8 mouse cellular contexts compared by ENCODE assay signal in the genomic region with DNA sequence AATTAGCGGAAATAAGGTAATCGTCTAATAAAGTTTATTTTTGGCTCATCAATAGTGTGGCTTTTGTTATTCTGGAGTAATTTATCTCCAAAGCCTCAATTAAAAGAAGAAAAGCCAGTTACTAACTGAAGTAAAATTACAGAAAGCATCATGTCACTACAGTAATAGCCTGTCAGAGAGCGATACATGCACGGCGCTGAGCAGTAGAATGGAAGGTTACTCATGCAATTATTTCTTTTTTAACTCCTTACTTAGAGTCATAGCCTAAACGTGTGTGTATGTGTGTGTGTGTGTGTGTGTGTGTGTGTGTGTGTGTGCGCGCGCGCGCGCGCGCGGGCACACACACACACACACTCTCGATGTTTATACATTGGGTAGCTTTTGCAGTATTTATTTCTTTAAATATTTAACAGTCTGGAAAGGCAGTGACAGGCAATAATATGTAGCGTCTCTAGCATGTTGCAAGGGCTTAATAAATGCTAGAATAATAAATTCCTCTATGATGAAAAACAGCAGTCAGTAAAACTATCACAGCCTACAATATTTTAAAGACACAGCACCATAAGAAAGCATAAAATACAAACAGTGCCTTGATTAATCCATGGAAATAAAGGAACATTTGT. TPM values are rescaled to one million over a fixed set of nuclear protein-coding genes. Genes with fewer than 3 reads are reported as not detected.
DNase-seq lines count a peak whose midpoint lies in the region; ATAC-seq lines count a peak whose summit lies in the region.

No protein-coding gene starts in this region.

- WGBS in kidney, embryonic 16.5 days: 4% methylated on average over 17 of the region's 17 CpGs
- 14% methylated on average over 17 of the region's 17 CpGs for WGBS in forebrain, embryonic 11.5 days
- 23% methylated on average over 17 of the region's 17 CpGs for WGBS in limb, embryonic 10.5 days
- 10% methylated on average over 17 of the region's 17 CpGs for WGBS in neural tube, embryonic 11.5 days

- peaks cover 10% of the 10 kb centered on the region for H3K27me3 ChIP-seq in kidney, embryonic 16.5 days (ENCODE audit: insufficient read depth, low read length)
- H3K27me3 ChIP-seq in forebrain, embryonic 11.5 days (ENCODE audit: control insufficient read depth, insufficient read depth, low read length): no peaks in the 10 kb centered on the region; the same call in 1 of the 2 replicates
- no peaks in the 10 kb centered on the region for H3K27me3 ChIP-seq in limb, embryonic 10.5 days (ENCODE audit: low read depth, poor library complexity, severe bottlenecking)
- no peaks in the 10 kb centered on the region for H3K27me3 ChIP-seq in neural tube, embryonic 11.5 days (ENCODE audit: control insufficient read depth, insufficient read depth, low read length)

- H3K4me1 ChIP-seq in kidney, embryonic 16.5 days (ENCODE audit: insufficient read depth, low read length): peaks cover 34% of the 10 kb centered on the region
- H3K4me1 ChIP-seq in forebrain, embryonic 11.5 days (replicated peaks; ENCODE audit: control insufficient read depth, insufficient read depth, low read length): peaks cover 25% of the 10 kb centered on the region
- H3K4me1 ChIP-seq in limb, embryonic 10.5 days: peaks cover 44% of the 10 kb centered on the region
- H3K4me1 ChIP-seq in neural tube, embryonic 11.5 days (ENCODE audit: control insufficient read depth, insufficient read depth, low read length): peaks cover 22% of the 10 kb centered on the region

- no peak overlapping the region for H3K9ac ChIP-seq in kidney, embryonic 16.5 days (replicated peaks; ENCODE audit: low read length)
- no peak overlapping the region for H3K9ac ChIP-seq in forebrain, embryonic 11.5 days (ENCODE audit: low read length)
- H3K9ac ChIP-seq in neural tube, embryonic 11.5 days (ENCODE audit: low read length): no peak overlapping the region

- no peak for ATAC-seq in kidney, embryonic 16.5 days (ENCODE audit: low FRiP score, low TSS enrichment)
- no peak for ATAC-seq in forebrain, embryonic 11.5 days (replicated peaks; ENCODE audit: low FRiP score)
- no peak for ATAC-seq in neural tube, embryonic 11.5 days (ENCODE audit: insufficient read depth, low FRiP score, low TSS enrichment)

- peak overlapping the region; percentile 36 for H3K4me3 ChIP-seq in kidney, embryonic 16.5 days (ENCODE audit: low read length)
- H3K4me3 ChIP-seq in forebrain, embryonic 11.5 days (ENCODE audit: low read depth, low read length): peak overlapping the region; percentile 72
- peak overlapping the region; percentile 91 for H3K4me3 ChIP-seq in limb, embryonic 10.5 days
- H3K4me3 ChIP-seq in neural tube, embryonic 11.5 days (ENCODE audit: low read depth, low read length): 0 out of 2 replicates have a peak overlapping the region, but pooled peaks have one; percentile 63

- H3K27ac ChIP-seq in kidney, embryonic 16.5 days (ENCODE audit: low read length): no peak overlapping the region
- no peak overlapping the region for H3K27ac ChIP-seq in forebrain, embryonic 11.5 days (ENCODE audit: low read depth, low read length)
- H3K27ac ChIP-seq in limb, embryonic 10.5 days: no peak overlapping the region
- H3K27ac ChIP-seq in neural tube, embryonic 11.5 days (ENCODE audit: low read depth, low read length): no peak overlapping the region

- H3K4me2 ChIP-seq in kidney, embryonic 16.5 days (replicated peaks; ENCODE audit: low read depth, low read length): peak overlapping the region; percentile 92
- H3K4me2 ChIP-seq in forebrain, embryonic 11.5 days (ENCODE audit: low read depth, low read length, severe bottlenecking): peak overlapping the region; percentile 48
- peak overlapping the region; percentile 63 for H3K4me2 ChIP-seq in neural tube, embryonic 11.5 days (ENCODE audit: low read depth)

- DNase-seq in kidney, postnatal 10 days: no peak
- DNase-seq in forebrain, embryonic 11.5 days (ENCODE audit: low spot score): no peak
- no peak for DNase-seq in limb, embryonic 10.5 days (ENCODE audit: low spot score)
- DNase-seq in neural tube, embryonic 11.5 days (ENCODE audit: low spot score): peak; percentile 15
- DNase-seq in layer of hippocampus, adult 11-12 months (ENCODE audit: low spot score): no peak
- no peak for DNase-seq in adrenal gland, adult 18-20 months (ENCODE audit: low spot score in 2 of 2)
- no peak for DNase-seq in gastrocnemius, postnatal 36 days

- H3K36me3 ChIP-seq in kidney, embryonic 16.5 days (ENCODE audit: insufficient read depth, low read length): no peaks in the 10 kb centered on the region
- no peaks in the 10 kb centered on the region for H3K36me3 ChIP-seq in forebrain, embryonic 11.5 days (ENCODE audit: control insufficient read depth, insufficient read depth, low read length)
- H3K36me3 ChIP-seq in limb, embryonic 10.5 days: no peaks in the 10 kb centered on the region
- no peaks in the 10 kb centered on the region for H3K36me3 ChIP-seq in neural tube, embryonic 11.5 days (ENCODE audit: control insufficient read depth, insufficient read depth, low read length)

- intact Hi-C loops in gastrocnemius, postnatal 36 days (cut with DNase I): no loop called here

- H3K9me3 ChIP-seq in kidney, embryonic 16.5 days (ENCODE audit: low read length): no peaks in the 10 kb centered on the region
- no peaks in the 10 kb centered on the region for H3K9me3 ChIP-seq in forebrain, embryonic 11.5 days (ENCODE audit: control insufficient read depth, low read length)
- H3K9me3 ChIP-seq in limb, embryonic 10.5 days (replicated peaks): no peaks in the 10 kb centered on the region
- no peaks in the 10 kb centered on the region for H3K9me3 ChIP-seq in neural tube, embryonic 11.5 days (ENCODE audit: control insufficient read depth, low read length)

RNA-seq across cellular contexts. Expression of a gene that starts 0.9 kb away (rescaled TPM):
- polyA plus RNA-seq in kidney, embryonic 16.5 days (2015; fragmentation: Nextera tagmentation; extraction: Ambion mirVana): 8.6 and 9.4 TPM in 2 replicates
- polyA plus RNA-seq in forebrain, embryonic 11.5 days (2014; fragmentation: Nextera tagmentation; extraction: Ambion mirVana): 8.6 and 8.8 TPM in 2 replicates
- polyA plus RNA-seq in limb, embryonic 10.5 days (2016; fragmentation: Nextera tagmentation; extraction: Ambion mirVana): 5.4 and 7.3 TPM in 2 replicates
- 14.9 and 18.7 TPM in 2 replicates for polyA plus RNA-seq in neural tube, embryonic 11.5 days (2014; fragmentation: Nextera tagmentation; extraction: Ambion mirVana)
- total RNA-seq in adrenal gland, adult 18-20 months (2021): 10 to 100 TPM; 21.3 to 42.4 TPM
- total RNA-seq in gastrocnemius, postnatal 36 days (2021): 10 to 100 TPM; 14.0 to 17.0 TPM

Comparison
In these comparisons a context has a peak if more than half of its experiments do, and no peak if none do; other contexts are left out.
1. H3K4me3 ChIP-seq: peak in every context shown above with its lines; median percentile 91 in limb, embryonic 10.5 days; 72 in forebrain, embryonic 11.5 days; 63 in neural tube, embryonic 11.5 days; 36 in kidney, embryonic 16.5 days.